Mouse (Mus musculus): ENCODE measurements around the gene Gm21900. TPM values are rescaled to one million over a fixed set of nuclear protein-coding genes. Genes with fewer than 3 reads are reported as not detected.
"Not testable (repeated sequence)": the region's sequence is repeated elsewhere in the genome, so short reads cannot be mapped to it uniquely, and the experiment has no call there.

The Gm21900 gene
- polyA plus RNA-seq (2015; fragmentation: Nextera tagmentation; extraction: Ambion mirVana) = not detected in 2 replicates

- 89% methylated on average over 4 of the region's 4 CpGs for WGBS
- H3K4me3 ChIP-seq (ENCODE audit: low read depth, low read length); ATAC-seq; H3K4me2 ChIP-seq (ENCODE audit: low read length); H3K4me1 ChIP-seq (ENCODE audit: control insufficient read depth, insufficient read depth, low read length); H3K9me3 ChIP-seq (replicated peaks; ENCODE audit: control insufficient read depth, low read length, poor library complexity, severe bottlenecking); H3K27ac ChIP-seq (ENCODE audit: low read length); H3K9ac ChIP-seq (ENCODE audit: low read depth, low read length); H3K27me3 ChIP-seq (ENCODE audit: control insufficient read depth, insufficient read depth, low read depth, low read length); H3K36me3 ChIP-seq (ENCODE audit: control insufficient read depth, insufficient read depth, low read length): not testable (repeated sequence)
These were observed at the start of gene Gm21900 for GRCm38 (mm10) chrY:10616061-10616460. Gm21900 (plus strand) TSS chrY:10616361.

- H3K4me1 ChIP-seq (ENCODE audit: control insufficient read depth, insufficient read depth, low read length) = not testable (repeated sequence)
These were observed 27.4 kb downstream of the Gm21900 start for GRCm38 (mm10) chrY:10643516-10643915.

More at GRCm38 (mm10) chrY:10643516-10643915, 27.4 kb downstream of the Gm21900 start:
- not testable (repeated sequence) for H3K36me3 ChIP-seq (ENCODE audit: control insufficient read depth, insufficient read depth, low read length); H3K9ac ChIP-seq (ENCODE audit: low read depth, low read length); ATAC-seq; H3K4me2 ChIP-seq (ENCODE audit: low read length); H3K9me3 ChIP-seq (replicated peaks; ENCODE audit: control insufficient read depth, low read length, poor library complexity, severe bottlenecking); H3K4me3 ChIP-seq (ENCODE audit: low read depth, low read length); H3K27ac ChIP-seq (ENCODE audit: low read length); H3K27me3 ChIP-seq (ENCODE audit: control insufficient read depth, insufficient read depth, low read depth, low read length)
- WGBS = no CpG with 5 or more reads among the region's 25 CpGs

Other genes with a start within 250 kb of the Gm21900 start
- not detected in 2 replicates for gene Gm28510, start 203.6 kb upstream of the Gm21900 start, polyA plus RNA-seq (2015; fragmentation: Nextera tagmentation; extraction: Ambion mirVana)
- not detected in 2 replicates for gene Gm20737, start 80.3 kb upstream of the Gm21900 start, polyA plus RNA-seq (2015; fragmentation: Nextera tagmentation; extraction: Ambion mirVana)
- gene Gm21775, start 62.9 kb upstream of the Gm21900 start, polyA plus RNA-seq (2015; fragmentation: Nextera tagmentation; extraction: Ambion mirVana) = not detected in 2 replicates
- gene Gm20777, start 136.1 kb downstream of the Gm21900 start, polyA plus RNA-seq (2015; fragmentation: Nextera tagmentation; extraction: Ambion mirVana) = not detected in 2 replicates